Mouse (Mus musculus) T-helper 17 cell (primary cell): ENCODE measurements around the gene Oaz3.

Experiments
- in situ Hi-C, 2 experiments: fragments of 300-600 bp; cut with MboI, MseI; formaldehyde crosslinking; loops; 1 replicate in 1 of 2; 2 replicates in 1 of 2; pipeline ENCODE4 v1.15.1; 2025; ENCODE audit warnings: high pct_unique_total_duplicates in 2 of 2

Gene Oaz3

DNA sequence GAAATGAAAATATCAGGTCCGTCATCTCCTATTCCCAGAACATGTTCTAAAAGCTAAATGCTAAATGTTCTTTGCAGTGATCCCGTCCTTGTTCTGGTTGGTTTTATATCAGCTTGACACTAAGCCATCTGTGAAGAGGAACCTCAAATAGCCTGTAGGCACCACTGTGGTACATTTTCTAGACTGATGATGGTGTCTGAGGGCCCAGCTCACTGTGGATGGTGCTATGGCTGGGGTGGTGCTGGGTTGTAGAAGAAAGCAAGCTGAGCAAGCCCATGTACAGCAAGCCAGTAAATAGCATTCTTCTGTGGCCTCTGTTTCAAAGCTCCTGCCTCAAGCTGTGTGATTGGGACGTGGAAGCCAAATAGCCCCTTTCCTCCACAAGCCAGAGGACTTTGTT lies 13.3 kb upstream of the Oaz3 start:
- in situ Hi-C loops: loop anchor here (5.0 to 10.0 kb wide), 2 partner anchors 138 to 145 kb away; no protein-coding TSS in a partner anchor

DNA sequence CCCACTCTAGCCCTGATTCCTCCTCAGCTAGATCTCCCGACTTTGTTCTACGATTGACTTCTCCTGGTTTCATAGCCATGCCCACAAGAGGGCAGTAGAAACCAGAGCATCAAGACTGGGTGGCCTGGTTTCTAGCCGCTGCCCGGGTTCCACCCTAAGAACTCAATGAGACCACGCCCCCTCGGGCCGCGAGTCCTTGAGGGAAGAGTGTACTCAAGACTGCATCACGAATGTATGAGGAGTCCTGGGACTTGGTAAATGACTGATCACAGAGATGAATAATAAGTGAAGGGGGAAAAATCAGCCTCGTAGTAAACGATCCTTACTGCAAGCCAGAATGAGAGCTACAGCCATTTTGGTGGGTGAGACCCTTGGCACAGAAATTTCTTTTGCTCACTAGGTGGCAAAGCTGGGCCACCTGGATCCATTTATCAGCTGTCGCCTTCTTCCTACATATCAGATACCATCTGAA lies 12.8 kb upstream of the Oaz3 start:
- in situ Hi-C loops: loop anchor here (5.0 to 10.0 kb wide), 2 partner anchors 138 to 146 kb away; no protein-coding TSS in a partner anchor

DNA sequence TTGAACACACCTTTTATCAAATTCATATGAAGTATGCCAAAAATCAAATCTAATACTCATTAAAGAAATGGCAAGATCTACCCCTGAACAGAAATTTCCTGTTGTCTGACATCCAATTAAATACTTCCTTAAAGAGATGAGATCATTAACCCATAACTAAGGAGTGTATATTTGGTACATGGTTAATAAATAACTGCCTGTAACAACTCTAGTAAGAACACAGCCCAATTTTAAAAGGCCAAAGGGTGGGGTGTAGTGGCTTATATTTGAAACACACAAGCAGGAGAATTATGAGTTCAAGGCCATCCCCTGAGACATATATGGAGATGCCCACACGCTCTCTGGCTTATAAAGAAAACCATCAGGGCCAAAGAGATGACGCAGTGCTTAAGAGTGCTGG lies 5.7 kb upstream of the Oaz3 start:
- in situ Hi-C loops: no loop called here

DNA sequence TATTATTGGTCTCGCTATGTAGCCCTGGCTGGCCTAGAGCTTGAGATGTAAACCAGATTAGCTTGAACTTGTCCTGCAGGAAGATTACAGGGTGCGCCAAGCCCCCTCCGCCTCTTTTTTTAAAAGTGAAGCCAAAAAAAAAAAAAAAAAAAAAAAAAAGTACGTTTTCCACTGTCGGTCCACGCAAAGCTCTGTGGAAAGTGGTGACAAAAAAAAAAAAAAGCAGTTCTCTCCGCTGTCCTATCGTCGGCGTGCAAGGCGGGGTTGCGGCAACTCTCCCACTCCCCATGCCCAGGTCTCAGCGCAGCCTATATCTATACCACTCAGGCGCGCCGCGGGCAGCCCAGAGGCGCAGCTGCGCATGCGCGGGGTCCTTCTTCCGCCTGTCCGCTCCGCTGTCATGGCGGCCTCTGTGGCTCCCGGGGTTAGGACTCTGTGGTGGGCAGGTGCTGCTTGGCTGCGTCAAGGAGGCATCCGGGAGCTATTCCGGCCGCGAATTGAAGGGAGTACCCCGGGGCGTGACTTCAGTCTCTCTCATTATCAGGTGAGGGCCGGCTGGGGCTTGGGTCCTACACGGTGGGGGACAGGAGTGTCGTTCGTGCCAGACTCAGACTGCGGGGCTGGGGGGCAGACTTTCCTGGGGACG lies 641 bp downstream of the Oaz3 start, which contains the start of gene Mrpl9:
Gene Mrpl9 (plus strand): TSS at position 368 of the 646 bp plus-strand sequence.
- in situ Hi-C loops: loop anchor here (5.0 kb wide), 1 partner anchor 66 kb away; no protein-coding TSS in a partner anchor

GRCm38 (mm10) chr3:94441182-94441581 lies 2.5 kb downstream of the Oaz3 start:
- in situ Hi-C loops: loop anchor here (5.0 kb wide), 1 partner anchor 64 kb away; no protein-coding TSS in a partner anchor

DNA sequence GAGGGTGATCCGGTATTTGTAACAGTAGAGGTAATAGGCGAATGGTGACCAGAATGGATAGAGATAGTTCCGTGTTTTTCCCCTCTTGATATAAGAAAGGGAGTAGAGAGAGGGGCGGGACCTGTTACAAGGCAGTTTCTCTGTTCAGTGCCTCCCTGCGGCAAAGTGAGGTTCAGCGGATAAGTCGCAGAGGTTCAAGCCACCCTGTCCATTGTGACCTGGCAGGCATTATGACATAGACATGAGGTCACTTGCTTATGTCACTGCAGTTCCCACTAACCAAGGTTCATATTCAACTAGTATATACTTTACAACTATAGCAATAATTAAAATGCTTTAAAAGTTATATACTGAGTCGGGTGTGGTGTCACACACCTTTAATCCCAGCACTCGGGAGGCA lies 7.3 kb downstream of the Oaz3 start:
- in situ Hi-C loops: no loop called here

GRCm38 (mm10) chr3:94434305-94434704 lies 9.4 kb downstream of the Oaz3 start:
- in situ Hi-C loops: no loop called here

DNA sequence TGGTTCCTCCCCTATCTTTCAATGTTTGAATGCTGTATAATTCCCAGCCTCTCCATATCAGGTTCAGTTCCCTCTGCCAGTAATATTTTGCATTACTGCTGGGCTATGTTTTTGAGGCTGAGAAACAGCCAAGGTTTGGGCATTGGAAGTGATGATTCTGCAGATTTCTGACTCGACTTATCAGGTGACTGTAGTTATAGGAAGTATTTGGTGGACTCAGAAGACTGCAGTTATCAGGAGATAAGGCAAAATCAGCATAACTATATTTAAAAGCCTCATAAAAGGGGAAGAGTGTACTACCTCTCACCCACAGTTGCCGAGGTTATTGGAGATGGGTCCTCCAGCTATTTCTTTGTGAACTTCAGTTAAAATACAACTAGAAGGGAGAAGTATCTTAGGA lies 12.7 kb downstream of the Oaz3 start:
- in situ Hi-C loops: no loop called here

GRCm38 (mm10) chr3:94413031-94413679 lies 30.6 kb downstream of the Oaz3 start, which contains the start of gene Tdrkh:
TSS of gene Tdrkh (plus strand) at chr3:94413273.
- in situ Hi-C loops: no loop called here

DNA sequence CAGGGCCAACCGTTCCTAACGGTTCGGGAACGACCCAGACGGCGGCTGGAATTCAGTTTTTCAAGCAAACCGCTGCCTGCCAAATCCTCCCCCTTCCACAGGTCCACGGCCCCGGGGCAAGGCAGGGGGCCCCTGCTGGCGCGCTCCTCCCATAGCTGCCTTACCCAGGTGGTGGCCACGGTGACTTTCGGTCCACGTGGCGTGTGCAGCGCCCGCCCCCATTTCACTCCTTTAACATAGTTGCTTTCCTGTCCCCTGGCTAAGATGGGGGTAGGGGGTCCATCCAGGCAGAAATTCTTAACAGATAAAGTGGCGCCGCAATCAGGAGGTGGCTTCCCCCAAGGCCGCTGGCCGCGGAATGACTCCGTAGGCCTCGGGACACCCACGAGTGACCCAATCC lies 31.2 kb downstream of the Oaz3 start:
- in situ Hi-C loops: no loop called here

DNA sequence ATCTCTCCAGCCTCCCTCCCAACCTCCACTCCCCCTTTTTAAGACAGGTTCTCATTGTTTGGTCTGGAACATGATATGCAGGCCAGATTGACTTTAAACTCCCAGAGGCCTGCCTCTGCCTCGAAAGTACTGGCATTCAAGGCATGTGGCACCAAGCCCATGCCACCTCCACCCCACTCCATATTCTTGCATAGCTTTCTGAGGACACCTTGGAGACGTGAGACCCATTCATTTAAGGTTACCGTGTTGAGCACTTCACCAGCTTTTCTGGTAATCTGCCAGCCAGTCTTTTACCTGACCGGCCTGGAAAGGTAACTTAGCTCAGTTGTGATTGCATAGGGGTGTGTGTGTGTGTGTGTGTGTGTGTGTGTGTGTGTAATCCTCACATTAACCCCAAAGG lies 38.2 kb downstream of the Oaz3 start:
- in situ Hi-C loops: no loop called here

- in situ Hi-C loops: no loop called here
Measured at GRCm38 (mm10) chr3:94404366-94405054, 39.2 kb downstream of the Oaz3 start.

GRCm38 (mm10) chr3:94402451-94402850 lies 41.3 kb downstream of the Oaz3 start:
- in situ Hi-C loops: no loop called here

GRCm38 (mm10) chr3:94399663-94400310 lies 43.9 kb downstream of the Oaz3 start:
- in situ Hi-C loops: no loop called here

- in situ Hi-C loops: no loop called here
Measured at GRCm38 (mm10) chr3:94398943-94399481, 44.7 kb downstream of the Oaz3 start.

GRCm38 (mm10) chr3:94398217-94398616 lies 45.5 kb downstream of the Oaz3 start, which contains the start of gene Lingo4:
TSS of gene Lingo4 (plus strand) at chr3:94398517.
- in situ Hi-C loops: no loop called here

DNA sequence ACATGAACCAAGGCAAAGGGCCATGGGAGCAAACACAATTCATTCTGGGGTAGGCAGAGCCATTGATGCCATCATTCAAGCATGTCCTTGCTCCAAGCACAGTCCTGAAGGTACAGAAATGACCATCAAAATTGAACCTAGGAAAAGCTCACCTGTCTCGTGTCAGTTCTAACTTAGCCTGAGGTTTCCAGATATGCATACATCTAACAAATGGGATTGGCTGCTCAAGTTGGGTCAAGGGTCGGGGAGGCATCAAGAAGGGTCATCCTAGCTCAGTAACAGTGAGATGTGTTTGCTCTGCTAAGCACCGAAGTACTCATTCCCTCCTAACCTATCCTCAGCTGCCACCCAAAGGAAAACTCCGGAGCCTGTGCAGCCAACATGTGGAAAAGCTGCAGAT lies 46.9 kb downstream of the Oaz3 start:
- in situ Hi-C loops: no loop called here

GRCm38 (mm10) chr3:94396336-94396735 lies 47.4 kb downstream of the Oaz3 start:
- in situ Hi-C loops: no loop called here

GRCm38 (mm10) chr3:94393049-94393448 lies 50.7 kb downstream of the Oaz3 start:
- in situ Hi-C loops: no loop called here

GRCm38 (mm10) chr3:94392128-94392527 lies 51.6 kb downstream of the Oaz3 start:
- in situ Hi-C loops: no loop called here

DNA sequence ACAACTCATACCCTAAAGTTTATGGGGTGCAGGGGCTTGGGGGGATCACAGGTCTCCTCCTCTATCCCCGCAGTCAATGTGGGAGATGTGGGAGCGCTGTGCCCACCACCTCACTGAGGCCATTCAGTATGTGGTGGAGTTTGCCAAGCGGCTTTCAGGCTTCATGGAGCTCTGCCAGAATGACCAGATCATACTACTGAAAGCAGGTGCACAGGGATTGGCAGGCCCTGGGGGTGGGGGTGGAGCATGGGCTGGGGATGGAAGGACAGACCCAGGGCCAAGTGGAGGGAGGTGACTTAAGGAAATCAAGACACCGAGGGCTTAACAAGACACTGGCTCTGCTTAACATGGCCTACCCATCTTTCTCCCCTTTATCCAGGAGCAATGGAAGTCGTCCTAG lies 52.7 kb downstream of the Oaz3 start:
- in situ Hi-C loops: no loop called here
